Comparison of ENCODE assay signal across 20 mouse cellular contexts in the genomic region with DNA sequence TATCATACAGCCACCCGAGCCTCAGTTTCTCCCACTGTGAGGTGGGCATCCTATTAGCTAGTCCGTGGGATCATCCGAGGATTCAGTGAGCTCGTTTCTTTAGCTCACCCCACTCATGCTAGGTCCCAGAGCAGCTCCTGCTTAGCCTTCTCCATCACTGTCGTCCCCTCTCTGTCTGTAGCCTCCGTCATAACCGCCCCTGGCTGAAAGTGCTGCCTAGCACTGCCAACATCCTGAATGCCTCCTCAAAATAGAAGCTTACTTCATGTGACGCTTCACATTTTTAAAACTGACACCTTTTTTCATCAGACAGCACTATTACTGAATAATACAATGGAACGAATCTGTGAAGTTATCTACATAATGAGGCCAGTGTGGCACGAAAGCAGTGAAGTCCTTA. TPM values are rescaled to one million over a fixed set of nuclear protein-coding genes. Genes with fewer than 3 reads are reported as not detected.
DNase-seq lines count a peak whose midpoint lies in the region; ATAC-seq lines count a peak whose summit lies in the region.
"Had no signal": no experiment of that assay in that cellular context is flagged by ENCODE, and none has a peak within 500 bp of the region (broad histone marks: within the 10 kb centered on the region; RNA-seq: fewer than 3 reads in every experiment).

No protein-coding gene starts in this region.

- no peak overlapping the region; the same call in 1 of the 2 replicates for H3K9ac ChIP-seq in forebrain, embryonic 16.5 days (replicated peaks; ENCODE audit: low read depth, low read length)
- H3K9ac ChIP-seq in forebrain, embryonic 13.5 days, result no peak overlapping the region
- no peak overlapping the region for H3K9ac ChIP-seq in hindbrain, embryonic 13.5 days
- no peak overlapping the region for H3K9ac ChIP-seq in hindbrain, embryonic 14.5 days
- H3K9ac ChIP-seq in heart, embryonic 15.5 days, result no peak overlapping the region
- H3K9ac ChIP-seq: midbrain, embryonic 13.5 days had no signal

- H3K27ac ChIP-seq in forebrain, embryonic 16.5 days (ENCODE audit: low read length), result 0 out of 2 replicates have a peak overlapping the region, but pooled peaks have one; percentile 4
- no peak overlapping the region for H3K27ac ChIP-seq in forebrain, embryonic 13.5 days
- H3K27ac ChIP-seq in hindbrain, embryonic 13.5 days, result 0 out of 2 replicates have a peak overlapping the region, but pooled peaks have one; percentile 13
- H3K27ac ChIP-seq in hindbrain, embryonic 14.5 days, result no peak overlapping the region
- H3K27ac ChIP-seq in heart, embryonic 15.5 days, result no peak overlapping the region
- H3K27ac ChIP-seq: hindbrain, postnatal 0 days; kidney, postnatal 0 days had no signal

- H3K4me2 ChIP-seq in forebrain, embryonic 16.5 days (ENCODE audit: low read length), result no peak overlapping the region
- no peak overlapping the region for H3K4me2 ChIP-seq in forebrain, embryonic 13.5 days
- no peak overlapping the region for H3K4me2 ChIP-seq in hindbrain, embryonic 13.5 days
- H3K4me2 ChIP-seq in hindbrain, embryonic 14.5 days (replicated peaks), result no peak overlapping the region
- H3K4me2 ChIP-seq in heart, embryonic 15.5 days, result peak overlapping the region; percentile 24
- H3K4me2 ChIP-seq: midbrain, embryonic 13.5 days had no signal

- peak; percentile 12; the same call in 1 of the 2 replicates for ATAC-seq in forebrain, embryonic 16.5 days
- ATAC-seq in forebrain, embryonic 13.5 days, result no peak
- no peak for ATAC-seq in hindbrain, embryonic 13.5 days (ENCODE audit: low FRiP score)
- ATAC-seq in hindbrain, embryonic 14.5 days (ENCODE audit: low FRiP score), result no peak
- no peak for ATAC-seq in heart, embryonic 15.5 days (replicated peaks; ENCODE audit: insufficient number of reproducible peaks, insufficient read depth, low FRiP score, low read depth)
- ATAC-seq: hindbrain, postnatal 0 days; lung, postnatal 0 days; midbrain, embryonic 13.5 days had no signal

- H3K9me3 ChIP-seq in forebrain, embryonic 16.5 days (ENCODE audit: control insufficient read depth, low read length), result no peaks in the 10 kb centered on the region
- H3K9me3 ChIP-seq in forebrain, embryonic 13.5 days (replicated peaks), result 0 out of 2 replicates have a peak, but pooled peaks cover 4% of the 10 kb centered on the region
- H3K9me3 ChIP-seq in hindbrain, embryonic 13.5 days, result no peaks in the 10 kb centered on the region
- no peaks in the 10 kb centered on the region for H3K9me3 ChIP-seq in hindbrain, embryonic 14.5 days (ENCODE audit: control insufficient read depth, low read length)
- no peaks in the 10 kb centered on the region for H3K9me3 ChIP-seq in heart, embryonic 15.5 days (replicated peaks)
- H3K9me3 ChIP-seq: midbrain, embryonic 13.5 days had no signal

- 47% methylated on average over 10 of the region's 10 CpGs for WGBS in forebrain, embryonic 16.5 days
- WGBS in forebrain, embryonic 13.5 days, result 70% methylated on average over 10 of the region's 10 CpGs
- WGBS in hindbrain, embryonic 13.5 days, result 74% methylated on average over 10 of the region's 10 CpGs
- 70% methylated on average over 10 of the region's 10 CpGs for WGBS in hindbrain, embryonic 14.5 days
- 40% methylated on average over 10 of the region's 10 CpGs for WGBS in heart, embryonic 15.5 days

- H3K4me1 ChIP-seq in forebrain, embryonic 16.5 days (replicated peaks; ENCODE audit: control insufficient read depth, insufficient read depth, low read length), result peaks cover 24% of the 10 kb centered on the region
- peaks cover 54% of the 10 kb centered on the region for H3K4me1 ChIP-seq in forebrain, embryonic 13.5 days
- peaks cover 57% of the 10 kb centered on the region for H3K4me1 ChIP-seq in hindbrain, embryonic 13.5 days (replicated peaks)
- H3K4me1 ChIP-seq in hindbrain, embryonic 14.5 days (replicated peaks; ENCODE audit: control insufficient read depth, insufficient read depth, low read length), result peaks cover 15% of the 10 kb centered on the region
- peaks cover 15% of the 10 kb centered on the region for H3K4me1 ChIP-seq in heart, embryonic 15.5 days (replicated peaks)

- no peaks in the 10 kb centered on the region for H3K36me3 ChIP-seq in forebrain, embryonic 16.5 days (ENCODE audit: control insufficient read depth, insufficient read depth)
- peaks cover 18% of the 10 kb centered on the region for H3K36me3 ChIP-seq in forebrain, embryonic 13.5 days (ENCODE audit: poor library complexity, severe bottlenecking)
- peaks cover 15% of the 10 kb centered on the region; the same call in 1 of the 2 replicates for H3K36me3 ChIP-seq in hindbrain, embryonic 13.5 days
- H3K36me3 ChIP-seq in hindbrain, embryonic 14.5 days (replicated peaks; ENCODE audit: control insufficient read depth, insufficient read depth), result 0 out of 2 replicates have a peak, but pooled peaks cover 3% of the 10 kb centered on the region
- H3K36me3 ChIP-seq in heart, embryonic 15.5 days, result no peaks in the 10 kb centered on the region

- no peak for DNase-seq in hindbrain, embryonic 14.5 days (ENCODE audit: low spot score)
- DNase-seq in brain, adult 2 months (ENCODE audit: low read depth, low spot score), result peak; percentile 69
- no peak for DNase-seq in embryo, embryonic 9.5 days (ENCODE audit: extremely low spot score)
- DNase-seq: adrenal gland, postnatal 25 days; cerebellum, adult 11-12 months; gastrocnemius, postnatal 25 days; kidney, adult 18-20 months; left cerebral cortex, postnatal 4 days; liver; right cerebral cortex, postnatal 25 days; thymus, postnatal 4 days had no signal

- no peaks in the 10 kb centered on the region for H3K27me3 ChIP-seq in forebrain, embryonic 16.5 days (replicated peaks; ENCODE audit: control insufficient read depth, insufficient read depth, low read length)
- H3K27me3 ChIP-seq in forebrain, embryonic 13.5 days, result no peaks in the 10 kb centered on the region
- no peaks in the 10 kb centered on the region for H3K27me3 ChIP-seq in hindbrain, embryonic 13.5 days
- H3K27me3 ChIP-seq in hindbrain, embryonic 14.5 days (ENCODE audit: control insufficient read depth, insufficient read depth, low read length), result no peaks in the 10 kb centered on the region
- H3K27me3 ChIP-seq in heart, embryonic 15.5 days, result no peaks in the 10 kb centered on the region
- H3K27me3 ChIP-seq: midbrain, embryonic 13.5 days had no signal

- no peak overlapping the region for H3K4me3 ChIP-seq in forebrain, embryonic 16.5 days (replicated peaks; ENCODE audit: low read length)
- no peak overlapping the region for H3K4me3 ChIP-seq in forebrain, embryonic 13.5 days
- H3K4me3 ChIP-seq in hindbrain, embryonic 13.5 days, result no peak overlapping the region
- H3K4me3 ChIP-seq in hindbrain, embryonic 14.5 days (replicated peaks; ENCODE audit: low read length), result no peak overlapping the region
- H3K4me3 ChIP-seq in heart, embryonic 15.5 days, result no peak overlapping the region
- H3K4me3 ChIP-seq: erythroblast, embryonic 14.5 days; midbrain, embryonic 13.5 days had no signal

RNA-seq across cellular contexts. Expression of a gene that starts 30.1 kb away (rescaled TPM):
- polyA plus RNA-seq in forebrain, embryonic 16.5 days (2015; fragmentation: Nextera tagmentation; extraction: Ambion mirVana), result 173 and 180 TPM in 2 replicates
- polyA plus RNA-seq in forebrain, embryonic 13.5 days (2015; fragmentation: Nextera tagmentation; extraction: Ambion mirVana), result 129 and 139 TPM in 2 replicates
- polyA plus RNA-seq in hindbrain, embryonic 13.5 days (2015; fragmentation: Nextera tagmentation; extraction: Ambion mirVana), result 178 and 186 TPM in 2 replicates
- 224 and 233 TPM in 2 replicates for polyA plus RNA-seq in hindbrain, embryonic 14.5 days (2014; fragmentation: Nextera tagmentation; extraction: Ambion mirVana)
- polyA plus RNA-seq in heart, embryonic 15.5 days (2015; fragmentation: Nextera tagmentation; extraction: Ambion mirVana), result 0.77 and 2.1 TPM in 2 replicates
- polyA plus RNA-seq: erythroblast, embryonic 14.5 days had no signal

Comparison
In these comparisons a context has a peak if more than half of its experiments do, and no peak if none do; other contexts are left out.
1. H3K27ac ChIP-seq: peak in forebrain, embryonic 16.5 days (single experiment) and hindbrain, embryonic 13.5 days (single experiment); none in forebrain, embryonic 13.5 days (single experiment), hindbrain, embryonic 14.5 days (single experiment) and heart, embryonic 15.5 days (single experiment).
2. RNA of a gene that starts 30.1 kb away (polyA plus RNA-seq): 224 to 233 TPM in hindbrain, embryonic 14.5 days, 173 to 180 TPM in forebrain, embryonic 16.5 days, 178 to 186 TPM in hindbrain, embryonic 13.5 days and 129 to 139 TPM in forebrain, embryonic 13.5 days; 0.77 to 2.1 TPM in heart, embryonic 15.5 days; every median in the first group is over 10 times any median in the second.